Comparison of ENCODE assay signal across 8 mouse cellular contexts in the genomic region with DNA sequence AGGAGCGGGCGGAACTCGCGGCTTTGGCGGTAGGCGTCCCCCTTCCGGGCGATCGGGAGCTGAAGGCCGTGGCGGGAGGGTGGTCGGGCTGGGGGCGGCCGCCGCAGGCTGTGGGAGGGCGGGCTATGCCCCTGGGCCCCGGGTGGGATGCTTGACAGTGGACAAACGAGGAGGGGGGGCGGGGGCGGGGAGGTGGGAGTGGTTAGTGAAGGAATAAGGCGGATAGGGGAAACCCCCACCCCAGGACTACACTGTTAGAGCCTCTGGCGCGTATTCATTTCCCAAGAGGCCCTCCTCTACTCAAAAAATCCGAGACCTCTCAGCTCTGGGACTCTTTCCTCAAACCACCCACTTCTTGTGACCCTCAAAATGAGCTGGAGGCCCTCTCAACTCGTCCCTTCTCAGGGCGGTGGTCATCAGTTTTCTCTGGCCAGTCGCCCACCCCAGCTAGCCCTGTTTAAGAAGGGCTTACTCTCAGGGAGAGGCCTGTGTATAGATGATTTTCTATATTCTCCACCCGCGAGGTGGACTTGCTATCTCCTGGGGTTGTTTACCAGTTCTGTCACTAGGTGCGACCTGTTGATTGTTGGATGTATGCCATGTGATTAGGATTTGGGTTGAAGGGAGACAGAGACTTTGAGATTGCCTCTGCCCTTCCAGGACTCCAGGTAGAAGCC. TPM values are rescaled to one million over a fixed set of nuclear protein-coding genes. Genes with fewer than 3 reads are reported as not detected.
DNase-seq lines count a peak whose midpoint lies in the region; ATAC-seq and TF ChIP-seq lines count a peak whose summit lies in the region.

No protein-coding gene starts in this region.

- peak; percentile 50 for ATAC-seq in heart, embryonic 15.5 days (replicated peaks; ENCODE audit: insufficient number of reproducible peaks, insufficient read depth, low FRiP score, low read depth)
- ATAC-seq in liver, embryonic 14.5 days (ENCODE audit: insufficient read depth) = peak; percentile 40

- peak overlapping the region; percentile 68 for H3K4me2 ChIP-seq in heart, embryonic 15.5 days
- H3K4me2 ChIP-seq in liver, embryonic 14.5 days (ENCODE audit: low read depth) = peak overlapping the region; percentile 81

- H3K36me3 ChIP-seq in heart, embryonic 15.5 days = peaks cover 36% of the 10 kb centered on the region
- peaks cover 21% of the 10 kb centered on the region for H3K36me3 ChIP-seq in liver, embryonic 14.5 days (replicated peaks; ENCODE audit: control insufficient read depth, insufficient read depth, low read depth)

- peak overlapping the region; percentile 97 for H3K27ac ChIP-seq in heart, embryonic 15.5 days
- H3K27ac ChIP-seq in liver, embryonic 14.5 days = peak overlapping the region; percentile 68

- TF ChIP-seq CTCF in liver, embryonic 14.5 days (IDR thresholded peaks at IDR 0.05; ENCODE audit: low read depth) = no peak

- peak; percentile 43 for DNase-seq in adrenal gland, adult 2 months
- DNase-seq in adrenal gland, postnatal 14 days = no peak
- peak; percentile 29 for DNase-seq in thymus, postnatal 25 days
- DNase-seq in thymus, postnatal 14 days = no peak
- DNase-seq in liver, embryonic 14.5 days (ENCODE audit: low read depth in 3 of 3, low spot score in 3 of 3) = peak in 1 of 3 experiments; percentile 22
- DNase-seq in spleen, postnatal 36 days (ENCODE audit: low spot score in 2 of 2) = peak; percentile 38 to 55
- DNase-seq in ovary, postnatal 10 days (ENCODE audit: low spot score) = no peak

- no peaks in the 10 kb centered on the region for H3K27me3 ChIP-seq in heart, embryonic 15.5 days
- H3K27me3 ChIP-seq in liver, embryonic 14.5 days (ENCODE audit: control insufficient read depth, insufficient read depth, low read length) = no peaks in the 10 kb centered on the region

- WGBS in heart, embryonic 15.5 days = 0% methylated on average over 17 of the region's 30 CpGs
- WGBS in liver, embryonic 14.5 days (ENCODE audit: insufficient replicate concordance) = under 1% methylated on average over 23 of the region's 30 CpGs

- no peak for TF ChIP-seq EP300 in liver, embryonic 14.5 days (IDR thresholded peaks at IDR 0.05; ENCODE audit: low read depth)

- H3K4me3 ChIP-seq in heart, embryonic 15.5 days = peak overlapping the region; percentile 86
- H3K4me3 ChIP-seq in liver, embryonic 14.5 days (ENCODE audit: insufficient read depth in 1 of 2, low read depth in 2 of 2, low read length in 2 of 2) = peak overlapping the region; percentile 64 to 93

- no peaks in the 10 kb centered on the region for H3K9me3 ChIP-seq in heart, embryonic 15.5 days (replicated peaks)
- H3K9me3 ChIP-seq in liver, embryonic 14.5 days (ENCODE audit: control insufficient read depth, low read length) = no peaks in the 10 kb centered on the region

- H3K4me1 ChIP-seq in heart, embryonic 15.5 days (replicated peaks) = peaks cover 30% of the 10 kb centered on the region
- H3K4me1 ChIP-seq in liver, embryonic 14.5 days (replicated peaks; ENCODE audit: control insufficient read depth in 2 of 2, insufficient read depth in 2 of 2, low read length in 1 of 2) = peaks cover 13 to 19% of the 10 kb centered on the region in 2 experiments

- H3K9ac ChIP-seq in heart, embryonic 15.5 days = peak overlapping the region; percentile 89
- peak overlapping the region; percentile 96 for H3K9ac ChIP-seq in liver, embryonic 14.5 days (replicated peaks)

RNA-seq across cellular contexts. Expression of a gene that starts 0.5 kb away (rescaled TPM):
- 10 to 100 TPM; 12.3 to 18.2 TPM for total RNA-seq in adrenal gland, adult 2 months (2021)
- 13.0 and 14.6 TPM in 2 replicates for polyA plus RNA-seq in adrenal gland, adult 2 months (2012; rRNA removed)
- total RNA-seq in adrenal gland, postnatal 14 days (2021) = 19.2 and 23.8 TPM in 2 replicates
- 9.2 and 12.6 TPM in 2 replicates for polyA plus RNA-seq in heart, embryonic 15.5 days (2015; fragmentation: Nextera tagmentation; extraction: Ambion mirVana)
- polyA plus RNA-seq in liver, embryonic 14.5 days (2012; rRNA removed) = 5.8 and 7.5 TPM in 2 replicates
- polyA plus RNA-seq in liver, embryonic 14.5 days (2014; fragmentation: Nextera tagmentation; extraction: Ambion mirVana) = 2.4 and 2.8 TPM in 2 replicates

RNA-seq across cellular contexts. Expression of a gene that starts 1.1 kb away (rescaled TPM):
- under 1 TPM in 1 of 2 experiments, not detected in 1; 0.20 TPM for total RNA-seq in adrenal gland, adult 2 months (2021)
- polyA plus RNA-seq in adrenal gland, adult 2 months (2012; rRNA removed) = 0.03 and 0.25 TPM in 2 replicates
- total RNA-seq in adrenal gland, postnatal 14 days (2021) = 0.11 and 0.34 TPM in 2 replicates
- polyA plus RNA-seq in heart, embryonic 15.5 days (2015; fragmentation: Nextera tagmentation; extraction: Ambion mirVana) = 0.36 and 0.50 TPM in 2 replicates
- polyA plus RNA-seq in liver, embryonic 14.5 days (2012; rRNA removed) = 0.15 and 0.16 TPM in 2 replicates
- 0.06 and 0.15 TPM in 2 replicates for polyA plus RNA-seq in liver, embryonic 14.5 days (2014; fragmentation: Nextera tagmentation; extraction: Ambion mirVana)

RNA-seq across cellular contexts. Expression of a gene that starts 14.8 kb away (rescaled TPM):
- total RNA-seq in adrenal gland, adult 2 months (2021) = 10 to 100 TPM; 81.0 to 92.5 TPM
- polyA plus RNA-seq in adrenal gland, adult 2 months (2012; rRNA removed) = 45.9 and 52.8 TPM in 2 replicates
- 83.3 and 100 TPM in 2 replicates for total RNA-seq in adrenal gland, postnatal 14 days (2021)
- 45.3 and 60.8 TPM in 2 replicates for polyA plus RNA-seq in heart, embryonic 15.5 days (2015; fragmentation: Nextera tagmentation; extraction: Ambion mirVana)
- 6.1 and 6.7 TPM in 2 replicates for polyA plus RNA-seq in liver, embryonic 14.5 days (2012; rRNA removed)
- polyA plus RNA-seq in liver, embryonic 14.5 days (2014; fragmentation: Nextera tagmentation; extraction: Ambion mirVana) = 11.8 and 12.0 TPM in 2 replicates

RNA-seq across cellular contexts. Expression of a gene that starts 31.4 kb away (rescaled TPM):
- 10 to 100 TPM in 1 of 2 experiments, 1 to 10 TPM in 1; 7.2 to 16.1 TPM for total RNA-seq in adrenal gland, adult 2 months (2021)
- polyA plus RNA-seq in adrenal gland, adult 2 months (2012; rRNA removed) = 5.1 and 5.3 TPM in 2 replicates
- total RNA-seq in adrenal gland, postnatal 14 days (2021) = 14.1 and 18.8 TPM in 2 replicates
- 12.7 and 15.0 TPM in 2 replicates for polyA plus RNA-seq in heart, embryonic 15.5 days (2015; fragmentation: Nextera tagmentation; extraction: Ambion mirVana)
- polyA plus RNA-seq in liver, embryonic 14.5 days (2012; rRNA removed) = 1.7 and 1.9 TPM in 2 replicates
- 1.2 and 1.4 TPM in 2 replicates for polyA plus RNA-seq in liver, embryonic 14.5 days (2014; fragmentation: Nextera tagmentation; extraction: Ambion mirVana)

RNA-seq across cellular contexts. Expression of a gene that starts 59.2 kb away (rescaled TPM):
- total RNA-seq in adrenal gland, adult 2 months (2021) = 1 to 10 TPM; 2.3 TPM
- 0.85 and 1.1 TPM in 2 replicates for polyA plus RNA-seq in adrenal gland, adult 2 months (2012; rRNA removed)
- 4.3 and 5.9 TPM in 2 replicates for total RNA-seq in adrenal gland, postnatal 14 days (2021)
- 8.9 and 9.6 TPM in 2 replicates for polyA plus RNA-seq in heart, embryonic 15.5 days (2015; fragmentation: Nextera tagmentation; extraction: Ambion mirVana)
- polyA plus RNA-seq in liver, embryonic 14.5 days (2012; rRNA removed) = 0.12 and 0.13 TPM in 2 replicates
- 0.15 and 0.25 TPM in 2 replicates for polyA plus RNA-seq in liver, embryonic 14.5 days (2014; fragmentation: Nextera tagmentation; extraction: Ambion mirVana)

Comparison
In these comparisons a context has a peak if more than half of its experiments do, and no peak if none do; other contexts are left out.
1. DNase-seq: peak in adrenal gland, adult 2 months (single experiment), thymus, postnatal 25 days (single experiment) and spleen, postnatal 36 days (2 of 2); none in adrenal gland, postnatal 14 days (single experiment), thymus, postnatal 14 days (single experiment) and ovary, postnatal 10 days (single experiment).